Mouse (Mus musculus) kidney, embryonic 16.5 days (tissue): ENCODE measurements around the gene Limk1. TPM values are rescaled to one million over a fixed set of nuclear protein-coding genes. Genes with fewer than 3 reads are reported as not detected.

ENCODE experiments used
- ATAC-seq: fragments of 200-750 bp; cut with Nextera tagmentation; 2 replicates; pipeline ENCODE4 v1.8.0; 2017; ENCODE audit warnings: moderate TSS enrichment; ENCODE audit not compliant: low FRiP score, low TSS enrichment
- H3K27ac ChIP-seq: fragments of 300-500 bp; sonication (generic); 2 replicates; pipeline ENCODE4 v1.5.1; 2014; ENCODE audit warnings: low read length
- H3K27me3 ChIP-seq: fragments of 300-500 bp; sonication (generic); 2 replicates; pipeline ENCODE4 v1.6.1; 2014; ENCODE audit warnings: low read length, control low read depth, mixed read lengths; ENCODE audit not compliant: insufficient read depth
- H3K36me3 ChIP-seq: fragments of 300-500 bp; sonication (generic); 2 replicates; pipeline ENCODE4 v1.6.1; 2014; ENCODE audit warnings: low read length, control low read depth, mixed read lengths; ENCODE audit not compliant: insufficient read depth
- H3K4me1 ChIP-seq: fragments of 300-500 bp; sonication (generic); 2 replicates; pipeline ENCODE4 v1.6.1; 2014; ENCODE audit warnings: low read length, control low read depth, mixed read lengths; ENCODE audit not compliant: insufficient read depth
- H3K4me2 ChIP-seq: fragments of 300-500 bp; sonication (generic); replicated peaks from 2 replicates; pipeline ENCODE4 v1.6.1; 2014; ENCODE audit warnings: low read depth, low read length
- H3K4me3 ChIP-seq: fragments of 300-500 bp; sonication (generic); 2 replicates; pipeline ENCODE4 v1.5.1; 2014; ENCODE audit warnings: mild to moderate bottlenecking, low read length
- H3K9ac ChIP-seq: fragments of 300-500 bp; sonication (generic); replicated peaks from 2 replicates; pipeline ENCODE4 v1.6.1; 2014; ENCODE audit warnings: low read length
- H3K9me3 ChIP-seq: fragments of 300-500 bp; sonication (generic); 2 replicates; pipeline ENCODE4 v1.6.1; 2016; ENCODE audit warnings: low read length, control low read depth
- WGBS: fragments of 180-500 bp; shearing (Covaris S2); extraction: QIAGEN DNeasy Blood & Tissue Kit; methylation state at CpG from one replicate; pipeline ENCODE4 v1.1.7; 2014; 5-methylcytosine and 5-hydroxymethylcytosine counted together
- polyA plus RNA-seq: library from polyadenylated mRNA; unstranded; fragments of >200 nt; fragmentation: Nextera tagmentation; extraction: Ambion mirVana; gene quantifications from 2 replicates; pipeline ENCODE4 v1.2.1, GENCODE M21; 2015

Gene Limk1
- polyA plus RNA-seq, 1 experiment from 2014 or later: 4.9 TPM

DNA sequence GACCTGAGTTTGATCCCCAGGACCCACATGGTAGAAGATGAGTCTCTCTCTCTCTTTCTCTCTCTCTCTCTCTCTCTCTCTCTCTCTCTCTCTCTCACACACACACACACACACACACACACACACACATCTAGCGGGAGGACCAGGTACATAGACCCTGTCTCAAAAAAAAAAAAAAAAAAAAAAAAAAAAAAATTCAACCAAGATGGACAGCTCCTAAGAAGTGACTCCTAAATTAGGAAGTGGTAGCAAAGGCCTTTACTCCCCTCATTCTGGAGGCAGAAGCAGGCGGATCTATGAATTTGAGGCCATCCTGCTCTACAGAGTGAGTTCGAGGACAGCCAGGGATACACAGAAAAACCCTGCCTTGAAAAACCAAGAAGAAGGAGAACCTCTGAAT is 48.0 kb downstream of the Limk1 start:
- Histone ChIP-seq H3K4me2 (no peak overlapping the region), H3K9ac (no peak overlapping the region), H3K9me3 (no peaks in the 10 kb centered on the region), H3K27me3 (no peaks in the 10 kb centered on the region), H3K4me1 (peaks cover 15% of the 10 kb centered on the region), H3K27ac (no peak overlapping the region), H3K4me3 (no peak overlapping the region), H3K36me3 (peaks cover 13% of the 10 kb centered on the region)
- no peak for ATAC-seq
- WGBS: 92% methylated on average over 3 of the region's 3 CpGs

DNA sequence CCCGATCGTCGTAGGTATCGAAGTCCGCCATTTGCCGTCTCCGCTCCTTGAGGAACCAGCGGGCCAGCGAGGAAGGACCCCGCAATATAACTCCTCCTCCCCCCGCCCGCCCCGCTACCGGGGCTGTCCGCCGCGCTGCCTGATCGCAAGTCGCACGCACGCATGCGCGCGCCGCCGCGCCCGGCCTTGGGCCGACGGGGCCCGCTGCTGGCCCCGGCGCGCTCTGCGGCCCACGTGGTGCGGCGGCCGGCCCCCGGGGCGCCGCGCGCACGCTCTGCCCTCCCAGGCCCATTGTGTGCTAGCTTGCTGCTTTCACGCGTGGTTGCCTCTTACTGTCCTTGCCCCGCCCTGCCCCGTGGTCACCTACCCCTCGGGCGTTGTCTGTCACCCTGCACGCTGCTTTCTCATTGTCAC is 49.1 kb downstream of the Limk1 start, which contains the start of gene Eif4h:
Gene Eif4h (minus strand): TSS at position 222 of the 414 bp plus-strand sequence.
- WGBS: under 1% methylated on average over 51 of the region's 52 CpGs
- H3K4me3 ChIP-seq: peak within 1 kb of the TSS; percentile 98
- no peaks in the 10 kb centered on the region for H3K9me3 ChIP-seq
- peak within 1 kb of the TSS; percentile 99 for H3K9ac ChIP-seq
- peaks cover 12% of the 10 kb centered on the region for H3K4me1 ChIP-seq
- no peaks in the 10 kb centered on the region for H3K27me3 ChIP-seq
- H3K36me3 ChIP-seq: peaks cover 16% of the 10 kb centered on the region
- H3K4me2 ChIP-seq: peak within 1 kb of the TSS; percentile 61
- peak; percentile 97 for ATAC-seq
- H3K27ac ChIP-seq: peak within 1 kb of the TSS; percentile 94

- Histone ChIP-seq H3K9me3 (no peaks in the 10 kb centered on the region), H3K9ac (peak overlapping the region; percentile 99), H3K36me3 (peaks cover 16% of the 10 kb centered on the region), H3K4me3 (peak overlapping the region; percentile 98), H3K27ac (peak overlapping the region; percentile 94), H3K4me2 (peak overlapping the region; percentile 59), H3K4me1 (peaks cover 11% of the 10 kb centered on the region), H3K27me3 (no peaks in the 10 kb centered on the region)
- under 1% methylated on average over 54 of the region's 85 CpGs for WGBS
- peak; percentile 37 for ATAC-seq
Observed at GRCm38 (mm10) chr5:134638461-134639268, 49.7 kb downstream of the Limk1 start.

DNA sequence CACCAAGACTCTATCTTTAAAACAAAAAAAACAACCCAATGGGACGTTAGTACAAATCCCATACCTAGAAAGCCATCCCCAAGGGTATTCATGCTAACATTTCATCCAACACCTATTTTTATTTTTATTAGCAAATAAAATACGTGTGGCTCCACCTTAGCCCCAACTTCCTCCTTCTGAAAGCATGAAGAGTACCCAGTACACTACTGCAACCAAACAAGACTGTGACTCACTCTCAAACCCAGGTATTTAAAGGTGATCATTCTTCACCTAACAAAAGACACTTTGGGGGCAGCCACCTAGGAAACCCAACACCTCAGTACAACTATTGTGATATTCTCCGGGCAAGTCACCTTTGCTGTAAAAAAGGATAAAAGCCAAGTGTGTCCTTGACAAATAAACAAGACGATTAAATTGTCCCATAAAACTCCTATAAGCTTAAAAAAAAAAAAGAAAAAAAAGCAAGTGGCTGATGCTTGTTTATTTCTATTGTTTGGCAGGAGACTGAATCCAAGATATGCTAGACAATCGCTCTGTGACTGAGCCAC is 50.5 kb downstream of the Limk1 start:
- no peak for ATAC-seq
- Histone ChIP-seq H3K36me3 (peaks cover 18% of the 10 kb centered on the region), H3K9ac (peak overlapping the region; percentile 99), H3K27me3 (no peaks in the 10 kb centered on the region), H3K4me2 (peak overlapping the region; percentile 59), H3K4me1 (peaks cover 14% of the 10 kb centered on the region), H3K4me3 (peak overlapping the region; percentile 98), H3K27ac (no peak overlapping the region), H3K9me3 (no peaks in the 10 kb centered on the region)
- WGBS: 12% methylated on average over 5 of the region's 5 CpGs

GRCm38 (mm10) chr5:134632841-134633240 is 55.6 kb downstream of the Limk1 start:
- no peak overlapping the region for H3K9ac ChIP-seq
- H3K27me3 ChIP-seq: no peaks in the 10 kb centered on the region
- no peak overlapping the region for H3K27ac ChIP-seq
- WGBS: 80% methylated on average over 2 of the region's 2 CpGs
- no peak for ATAC-seq
- H3K4me1 ChIP-seq: peaks cover 14% of the 10 kb centered on the region
- no peak overlapping the region for H3K4me3 ChIP-seq
- no peak overlapping the region for H3K4me2 ChIP-seq
- peaks cover 36% of the 10 kb centered on the region for H3K36me3 ChIP-seq
- no peaks in the 10 kb centered on the region for H3K9me3 ChIP-seq

GRCm38 (mm10) chr5:134630835-134631234 is 57.6 kb downstream of the Limk1 start:
- Histone ChIP-seq H3K27ac (no peak overlapping the region), H3K4me2 (no peak overlapping the region), H3K9ac (no peak overlapping the region), H3K27me3 (no peaks in the 10 kb centered on the region), H3K9me3 (no peaks in the 10 kb centered on the region), H3K4me3 (no peak overlapping the region), H3K4me1 (peaks cover 8% of the 10 kb centered on the region; the same call in 1 of the 2 replicates), H3K36me3 (peaks cover 48% of the 10 kb centered on the region)
- ATAC-seq: no peak

DNA sequence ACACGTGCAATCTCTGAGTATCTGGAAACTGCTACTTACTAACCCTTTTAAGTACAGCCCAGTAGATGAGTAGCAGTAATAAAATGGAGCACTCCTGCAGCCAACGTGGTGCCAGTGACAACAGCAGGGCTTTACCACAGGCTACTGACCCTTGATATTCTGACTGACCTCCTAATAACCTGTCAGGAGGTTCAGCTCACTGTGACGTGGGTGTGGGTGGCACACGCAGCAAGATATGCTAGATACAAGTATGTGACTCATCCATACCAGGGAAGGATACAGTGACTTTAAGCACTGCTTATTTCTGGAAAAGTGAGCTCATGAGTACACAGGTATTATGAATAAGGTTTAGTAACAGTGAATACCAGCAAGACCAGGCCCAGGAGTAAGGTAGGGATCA is 58.9 kb downstream of the Limk1 start:
- Histone ChIP-seq H3K4me2 (no peak overlapping the region), H3K27me3 (no peaks in the 10 kb centered on the region), H3K9ac (no peak overlapping the region), H3K9me3 (no peaks in the 10 kb centered on the region), H3K4me3 (no peak overlapping the region), H3K27ac (no peak overlapping the region), H3K36me3 (peaks cover 53% of the 10 kb centered on the region), H3K4me1 (peaks cover 8% of the 10 kb centered on the region; the same call in 1 of the 2 replicates)
- no peak for ATAC-seq
- 65% methylated on average over 4 of the region's 4 CpGs for WGBS

DNA sequence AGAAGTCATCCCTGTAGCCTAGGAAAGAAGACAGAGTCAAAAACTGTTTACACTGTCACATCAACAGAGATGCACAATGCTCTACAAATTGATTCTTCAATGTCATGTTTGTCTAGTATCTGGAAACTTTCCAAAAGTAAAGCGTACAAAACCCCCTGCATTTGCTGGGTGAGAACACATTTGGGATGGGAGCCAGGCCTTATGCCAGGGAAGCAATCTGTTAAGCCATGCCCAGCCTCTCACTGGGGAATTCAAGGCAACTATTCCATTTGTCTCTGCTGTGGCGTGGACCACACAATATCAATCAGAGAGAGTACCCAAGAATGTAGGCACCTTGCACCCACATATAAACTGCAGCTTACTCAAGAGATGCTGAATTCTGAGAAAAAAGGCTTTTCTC is 66.3 kb downstream of the Limk1 start:
- no peak for ATAC-seq
- Histone ChIP-seq H3K36me3 (peaks cover 89% of the 10 kb centered on the region), H3K4me1 (no peaks in the 10 kb centered on the region), H3K9me3 (no peaks in the 10 kb centered on the region), H3K4me2 (no peak overlapping the region), H3K4me3 (no peak overlapping the region), H3K27ac (no peak overlapping the region), H3K9ac (no peak overlapping the region), H3K27me3 (no peaks in the 10 kb centered on the region)
- WGBS: 79% methylated on average over 2 of the region's 2 CpGs

DNA sequence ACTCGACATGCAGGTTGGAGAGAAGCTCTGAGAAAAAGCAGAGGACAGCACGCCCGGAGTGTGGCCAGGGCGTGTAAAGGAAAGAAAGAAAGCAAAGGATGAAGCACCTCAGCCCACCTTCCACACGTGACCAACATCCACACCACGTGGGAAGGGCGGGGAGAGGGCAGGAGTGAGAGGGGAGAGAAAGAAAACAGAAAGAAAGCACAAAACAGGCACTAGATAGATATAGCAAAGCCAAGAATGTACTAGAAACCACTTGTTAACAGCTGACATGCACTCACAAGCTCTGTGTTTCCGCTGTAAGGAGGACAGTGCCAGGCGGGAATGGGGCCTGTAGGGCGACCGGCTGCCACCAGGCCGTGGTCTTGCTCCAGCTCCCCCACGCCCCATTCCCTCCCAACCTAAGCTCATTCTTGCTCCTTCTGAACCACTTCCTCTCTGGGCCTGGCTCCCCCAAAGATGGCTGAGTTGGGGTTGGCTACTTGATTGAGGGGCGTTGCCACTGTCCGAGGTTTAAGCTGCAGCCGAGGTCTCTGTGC is 67.2 kb downstream of the Limk1 start:
- H3K27ac ChIP-seq: no peak overlapping the region
- no peak overlapping the region for H3K4me2 ChIP-seq
- H3K36me3 ChIP-seq: peaks cover 81% of the 10 kb centered on the region
- no peak overlapping the region for H3K4me3 ChIP-seq
- no peak for ATAC-seq
- H3K9ac ChIP-seq: no peak overlapping the region
- no peaks in the 10 kb centered on the region for H3K9me3 ChIP-seq
- no peaks in the 10 kb centered on the region for H3K27me3 ChIP-seq
- 89% methylated on average over 16 of the region's 16 CpGs for WGBS
- H3K4me1 ChIP-seq: no peaks in the 10 kb centered on the region

DNA sequence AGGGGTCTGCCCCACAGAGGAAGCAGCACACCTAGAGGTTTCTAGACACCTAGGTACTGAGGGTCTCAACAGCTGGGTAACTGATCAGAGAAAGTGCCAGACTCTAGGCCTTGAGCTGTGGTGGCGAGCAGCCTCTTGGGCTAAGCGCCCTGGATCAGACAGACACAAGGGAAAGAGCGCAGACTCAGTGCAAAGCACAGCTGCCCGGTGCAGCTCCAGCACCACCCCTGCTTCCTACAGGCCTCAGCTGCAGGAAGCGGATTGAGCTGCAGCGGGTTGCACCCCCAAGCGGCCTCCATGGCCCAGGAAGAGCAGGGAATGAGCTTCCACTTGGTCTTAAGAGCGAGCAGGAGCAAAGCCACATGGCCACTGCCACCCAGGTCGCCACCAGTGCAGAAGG is 67.9 kb downstream of the Limk1 start:
- no peaks in the 10 kb centered on the region for H3K4me1 ChIP-seq
- H3K36me3 ChIP-seq: peaks cover 73% of the 10 kb centered on the region
- H3K4me2 ChIP-seq: no peak overlapping the region
- ATAC-seq: no peak
- H3K9me3 ChIP-seq: no peaks in the 10 kb centered on the region
- no peak overlapping the region for H3K9ac ChIP-seq
- no peak overlapping the region for H3K27ac ChIP-seq
- no peaks in the 10 kb centered on the region for H3K27me3 ChIP-seq
- WGBS: 89% methylated on average over 9 of the region's 9 CpGs
- no peak overlapping the region for H3K4me3 ChIP-seq
